Mouse (Mus musculus): ENCODE data around the gene Dvl1. TPM values are rescaled to one million over a fixed set of nuclear protein-coding genes. Genes with fewer than 3 reads are reported as not detected.

Gene Dvl1
- polyA plus RNA-seq, 1 experiment from 2014 or later, result 7.7 TPM

- Histone ChIP-seq H3K9ac (replicated peaks; ENCODE audit: low read length) (no peak overlapping the region), H3K4me1 (ENCODE audit: control insufficient read depth, insufficient read depth, low read length) (no peaks in the 10 kb centered on the region; the same call in 1 of the 2 replicates), H3K4me3 (ENCODE audit: low read depth, low read length) (no peak overlapping the region), H3K27ac (replicated peaks; ENCODE audit: low read depth, low read length) (no peak overlapping the region), H3K9me3 (replicated peaks; ENCODE audit: control insufficient read depth, low read length) (no peaks in the 10 kb centered on the region), H3K4me2 (ENCODE audit: low read depth, low read length) (no peak overlapping the region), H3K27me3 (ENCODE audit: control insufficient read depth, insufficient read depth, low read length) (no peaks in the 10 kb centered on the region), H3K36me3 (replicated peaks; ENCODE audit: control insufficient read depth, insufficient read depth, low read depth, low read length) (peaks cover 3% of the 10 kb centered on the region; the same call in 1 of the 2 replicates)
- DNase-seq (ENCODE audit: low spot score), result no peak
- 87% methylated on average over 2 of the region's 2 CpGs for WGBS
- no peak for ATAC-seq (replicated peaks; ENCODE audit: insufficient number of reproducible peaks, low FRiP score, low TSS enrichment, low read depth)
Measured at GRCm38 (mm10) chr4:155851951-155852411, 4.8 kb downstream of the Dvl1 start.

- WGBS, result 92% methylated on average over 9 of the region's 9 CpGs
- H3K9me3 ChIP-seq (replicated peaks; ENCODE audit: control insufficient read depth, low read length), result no peaks in the 10 kb centered on the region
- no peak overlapping the region for H3K4me3 ChIP-seq (ENCODE audit: low read depth, low read length)
- ATAC-seq (replicated peaks; ENCODE audit: insufficient number of reproducible peaks, low FRiP score, low TSS enrichment, low read depth), result no peak
- H3K4me1 ChIP-seq (ENCODE audit: control insufficient read depth, insufficient read depth, low read length), result no peaks in the 10 kb centered on the region; the same call in 1 of the 2 replicates
- H3K36me3 ChIP-seq (replicated peaks; ENCODE audit: control insufficient read depth, insufficient read depth, low read depth, low read length), result peaks cover 3% of the 10 kb centered on the region; the same call in 1 of the 2 replicates
- no peak overlapping the region for H3K4me2 ChIP-seq (ENCODE audit: low read depth, low read length)
- no peaks in the 10 kb centered on the region for H3K27me3 ChIP-seq (ENCODE audit: control insufficient read depth, insufficient read depth, low read length)
- no peak overlapping the region for H3K27ac ChIP-seq (replicated peaks; ENCODE audit: low read depth, low read length)
- no peak overlapping the region for H3K9ac ChIP-seq (replicated peaks; ENCODE audit: low read length)
- no peak for DNase-seq (ENCODE audit: low spot score)
Measured at GRCm38 (mm10) chr4:155853421-155853820, 6.2 kb downstream of the Dvl1 start.

GRCm38 (mm10) chr4:155854991-155855390 is 7.8 kb downstream of the Dvl1 start:
- ATAC-seq (replicated peaks; ENCODE audit: insufficient number of reproducible peaks, low FRiP score, low TSS enrichment, low read depth) (no peak), DNase-seq (ENCODE audit: low spot score) (no peak)
- H3K4me3 ChIP-seq (ENCODE audit: low read depth, low read length), result no peak overlapping the region
- peaks cover 3% of the 10 kb centered on the region; the same call in 1 of the 2 replicates for H3K36me3 ChIP-seq (replicated peaks; ENCODE audit: control insufficient read depth, insufficient read depth, low read depth, low read length)
- no peaks in the 10 kb centered on the region for H3K4me1 ChIP-seq (ENCODE audit: control insufficient read depth, insufficient read depth, low read length)
- H3K27ac ChIP-seq (replicated peaks; ENCODE audit: low read depth, low read length), result no peak overlapping the region
- H3K9me3 ChIP-seq (replicated peaks; ENCODE audit: control insufficient read depth, low read length), result no peaks in the 10 kb centered on the region
- no peak overlapping the region for H3K4me2 ChIP-seq (ENCODE audit: low read depth, low read length)
- no peak overlapping the region for H3K9ac ChIP-seq (replicated peaks; ENCODE audit: low read length)
- H3K27me3 ChIP-seq (ENCODE audit: control insufficient read depth, insufficient read depth, low read length), result no peaks in the 10 kb centered on the region
- 92% methylated on average over 12 of the region's 12 CpGs for WGBS

GRCm38 (mm10) chr4:155856071-155856470 is 8.9 kb downstream of the Dvl1 start:
- no peaks in the 10 kb centered on the region for H3K27me3 ChIP-seq (ENCODE audit: control insufficient read depth, insufficient read depth, low read length)
- no peak overlapping the region for H3K4me3 ChIP-seq (ENCODE audit: low read depth, low read length)
- peaks cover 3% of the 10 kb centered on the region; the same call in 1 of the 2 replicates for H3K36me3 ChIP-seq (replicated peaks; ENCODE audit: control insufficient read depth, insufficient read depth, low read depth, low read length)
- 93% methylated on average over 12 of the region's 12 CpGs for WGBS
- no peak for ATAC-seq (replicated peaks; ENCODE audit: insufficient number of reproducible peaks, low FRiP score, low TSS enrichment, low read depth)
- no peak for DNase-seq (ENCODE audit: low spot score)
- H3K27ac ChIP-seq (replicated peaks; ENCODE audit: low read depth, low read length), result no peak overlapping the region
- no peaks in the 10 kb centered on the region for H3K9me3 ChIP-seq (replicated peaks; ENCODE audit: control insufficient read depth, low read length)
- H3K4me1 ChIP-seq (ENCODE audit: control insufficient read depth, insufficient read depth, low read length), result no peaks in the 10 kb centered on the region
- H3K4me2 ChIP-seq (ENCODE audit: low read depth, low read length), result no peak overlapping the region
- H3K9ac ChIP-seq (replicated peaks; ENCODE audit: low read length), result no peak overlapping the region

- Histone ChIP-seq H3K4me3 (ENCODE audit: low read depth, low read length) (no peak overlapping the region), H3K27me3 (ENCODE audit: control insufficient read depth, insufficient read depth, low read length) (no peaks in the 10 kb centered on the region), H3K4me1 (ENCODE audit: control insufficient read depth, insufficient read depth, low read length) (no peaks in the 10 kb centered on the region), H3K36me3 (replicated peaks; ENCODE audit: control insufficient read depth, insufficient read depth, low read depth, low read length) (peaks cover 3% of the 10 kb centered on the region; the same call in 1 of the 2 replicates), H3K27ac (replicated peaks; ENCODE audit: low read depth, low read length) (no peak overlapping the region), H3K4me2 (ENCODE audit: low read depth, low read length) (no peak overlapping the region), H3K9me3 (replicated peaks; ENCODE audit: control insufficient read depth, low read length) (no peaks in the 10 kb centered on the region), H3K9ac (replicated peaks; ENCODE audit: low read length) (no peak overlapping the region)
- WGBS, result 89% methylated on average over 3 of the region's 3 CpGs
- no peak for DNase-seq (ENCODE audit: low spot score)
- ATAC-seq (replicated peaks; ENCODE audit: insufficient number of reproducible peaks, low FRiP score, low TSS enrichment, low read depth), result no peak
Measured at GRCm38 (mm10) chr4:155856881-155857280, 9.7 kb downstream of the Dvl1 start.

GRCm38 (mm10) chr4:155859318-155859717 is 12.1 kb downstream of the Dvl1 start:
- Histone ChIP-seq H3K36me3 (replicated peaks; ENCODE audit: control insufficient read depth, insufficient read depth, low read depth, low read length) (peaks cover 3% of the 10 kb centered on the region; the same call in 1 of the 2 replicates), H3K9me3 (replicated peaks; ENCODE audit: control insufficient read depth, low read length) (no peaks in the 10 kb centered on the region), H3K9ac (replicated peaks; ENCODE audit: low read length) (no peak overlapping the region), H3K27ac (replicated peaks; ENCODE audit: low read depth, low read length) (no peak overlapping the region), H3K4me1 (ENCODE audit: control insufficient read depth, insufficient read depth, low read length) (no peaks in the 10 kb centered on the region), H3K27me3 (ENCODE audit: control insufficient read depth, insufficient read depth, low read length) (no peaks in the 10 kb centered on the region), H3K4me2 (ENCODE audit: low read depth, low read length) (no peak overlapping the region), H3K4me3 (ENCODE audit: low read depth, low read length) (no peak overlapping the region)
- 18% methylated on average over 13 of the region's 13 CpGs for WGBS
- peak; percentile 86 for DNase-seq (ENCODE audit: low spot score)
- ATAC-seq (replicated peaks; ENCODE audit: insufficient number of reproducible peaks, low FRiP score, low TSS enrichment, low read depth), result peak; percentile 24; the same call in 1 of the 2 replicates

GRCm38 (mm10) chr4:155861787-155862186 is 14.6 kb downstream of the Dvl1 start:
- H3K36me3 ChIP-seq (replicated peaks; ENCODE audit: control insufficient read depth, insufficient read depth, low read depth, low read length), result no peaks in the 10 kb centered on the region
- H3K4me1 ChIP-seq (ENCODE audit: control insufficient read depth, insufficient read depth, low read length), result no peaks in the 10 kb centered on the region
- 91% methylated on average over 7 of the region's 7 CpGs for WGBS
- H3K27ac ChIP-seq (replicated peaks; ENCODE audit: low read depth, low read length), result no peak overlapping the region
- no peak overlapping the region for H3K4me2 ChIP-seq (ENCODE audit: low read depth, low read length)
- no peaks in the 10 kb centered on the region for H3K27me3 ChIP-seq (ENCODE audit: control insufficient read depth, insufficient read depth, low read length)
- no peak overlapping the region for H3K4me3 ChIP-seq (ENCODE audit: low read depth, low read length)
- ATAC-seq (replicated peaks; ENCODE audit: insufficient number of reproducible peaks, low FRiP score, low TSS enrichment, low read depth) (no peak), DNase-seq (ENCODE audit: low spot score) (no peak)
- no peak overlapping the region for H3K9ac ChIP-seq (replicated peaks; ENCODE audit: low read length)
- no peaks in the 10 kb centered on the region for H3K9me3 ChIP-seq (replicated peaks; ENCODE audit: control insufficient read depth, low read length)

GRCm38 (mm10) chr4:155863001-155863400 is 15.8 kb downstream of the Dvl1 start, which contains the start of gene Tas1r3:
Gene Tas1r3, minus strand, starts transcription at chr4:155863362.
- Histone ChIP-seq H3K9me3 (replicated peaks; ENCODE audit: control insufficient read depth, low read length) (no peaks in the 10 kb centered on the region), H3K27me3 (ENCODE audit: control insufficient read depth, insufficient read depth, low read length) (no peaks in the 10 kb centered on the region), H3K36me3 (replicated peaks; ENCODE audit: control insufficient read depth, insufficient read depth, low read depth, low read length) (no peaks in the 10 kb centered on the region), H3K27ac (replicated peaks; ENCODE audit: low read depth, low read length) (no peak within 1 kb of the TSS), H3K9ac (replicated peaks; ENCODE audit: low read length) (no peak within 1 kb of the TSS), H3K4me2 (ENCODE audit: low read depth, low read length) (no peak within 1 kb of the TSS), H3K4me1 (ENCODE audit: control insufficient read depth, insufficient read depth, low read length) (no peaks in the 10 kb centered on the region), H3K4me3 (ENCODE audit: low read depth, low read length) (no peak within 1 kb of the TSS)
- 78% methylated on average over 5 of the region's 5 CpGs for WGBS
- no peak for DNase-seq (ENCODE audit: low spot score)
- no peak for ATAC-seq (replicated peaks; ENCODE audit: insufficient number of reproducible peaks, low FRiP score, low TSS enrichment, low read depth)
